Mouse (Mus musculus) cerebellum, adult 11 months (tissue): ENCODE results near the gene Slc4a3.

Experiments
- DNase-seq: peaks from one replicate; pipeline ENCODE4 v3.0.0; 2022

Gene Slc4a3

DNA sequence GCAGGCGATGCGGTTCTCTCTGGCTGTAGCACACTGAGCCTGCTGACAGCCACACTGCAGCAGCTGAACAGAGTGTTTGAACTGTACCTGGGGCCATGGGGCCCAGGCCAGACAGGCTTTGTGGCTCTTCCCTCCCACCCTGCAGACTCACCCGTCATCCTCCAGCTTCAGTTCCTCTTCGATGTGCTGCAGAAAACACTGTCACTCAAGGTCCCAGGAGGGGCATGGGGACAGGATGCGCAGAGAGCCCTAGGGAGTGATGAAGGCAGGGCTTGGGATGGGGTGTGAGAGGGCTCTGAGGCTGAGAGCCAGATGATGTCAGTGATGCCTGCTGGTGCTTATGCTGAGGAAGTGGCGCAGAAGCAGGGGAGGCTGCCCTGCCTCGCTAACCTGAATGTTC, 21.4 kb upstream of the Slc4a3 start:
- no peak for DNase-seq

DNA sequence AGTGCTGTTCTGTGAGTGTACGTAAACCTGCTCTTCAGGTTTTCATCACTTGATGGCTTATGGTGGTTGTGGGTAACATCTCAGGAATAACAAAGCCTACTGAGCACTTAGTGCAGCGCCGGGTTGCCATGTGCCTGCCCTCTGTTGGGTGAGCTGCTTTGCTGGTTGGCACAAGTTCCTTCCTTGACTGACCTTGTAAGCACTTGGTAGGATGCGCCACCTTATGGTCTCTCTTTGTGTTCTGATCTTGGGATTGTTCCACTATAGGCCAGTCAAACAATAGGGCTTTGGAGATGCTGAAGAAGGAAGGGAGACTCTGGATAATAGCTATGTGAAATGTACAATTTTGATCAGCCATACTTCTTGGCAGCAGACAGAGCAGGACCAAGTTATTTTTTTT, 15.5 kb upstream of the Slc4a3 start:
- DNase-seq = no peak

DNA sequence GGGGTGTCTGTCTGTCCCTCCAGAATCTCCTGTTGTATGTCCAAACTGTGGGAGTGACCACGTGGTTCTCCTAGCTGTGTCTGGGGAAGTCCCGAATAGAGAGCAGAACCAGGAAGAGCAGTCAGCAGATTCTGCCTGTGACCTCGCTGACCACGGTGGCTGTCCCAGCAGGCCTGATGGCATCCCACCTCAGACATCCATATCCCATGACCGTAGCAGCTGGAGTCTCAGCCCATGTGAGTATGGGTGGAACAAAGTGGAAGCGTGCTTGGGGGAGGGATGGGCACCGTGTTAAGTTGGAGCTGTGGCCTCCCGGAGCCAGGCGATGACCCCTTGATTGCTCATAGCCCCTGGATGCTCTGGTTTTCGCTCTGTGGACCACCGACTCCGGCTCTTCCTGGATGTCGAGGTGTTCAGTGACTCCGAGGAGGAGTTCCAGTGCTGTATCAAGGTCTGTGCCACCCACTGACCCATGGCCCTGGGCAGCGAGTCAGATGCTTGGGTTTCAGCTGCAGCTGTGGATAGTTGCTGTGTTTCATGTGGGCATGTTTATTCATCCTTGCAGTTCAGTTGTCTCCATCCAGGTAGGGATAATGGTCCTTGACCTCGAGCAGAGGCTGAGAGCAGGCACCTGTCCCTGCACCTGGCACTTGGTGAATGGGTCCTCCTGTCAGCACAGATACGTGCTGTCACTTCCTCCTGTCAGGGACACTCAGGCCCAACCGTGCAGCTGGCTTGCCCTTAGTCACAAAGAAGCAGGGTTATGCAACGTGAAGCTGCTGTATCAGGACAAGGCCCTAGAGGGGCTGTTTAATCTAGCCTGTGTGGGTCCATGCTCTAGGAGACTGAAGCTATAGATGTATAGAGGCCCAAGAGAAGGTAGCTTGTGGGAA, 13.5 kb upstream of the Slc4a3 start:
- no peak for DNase-seq

DNA sequence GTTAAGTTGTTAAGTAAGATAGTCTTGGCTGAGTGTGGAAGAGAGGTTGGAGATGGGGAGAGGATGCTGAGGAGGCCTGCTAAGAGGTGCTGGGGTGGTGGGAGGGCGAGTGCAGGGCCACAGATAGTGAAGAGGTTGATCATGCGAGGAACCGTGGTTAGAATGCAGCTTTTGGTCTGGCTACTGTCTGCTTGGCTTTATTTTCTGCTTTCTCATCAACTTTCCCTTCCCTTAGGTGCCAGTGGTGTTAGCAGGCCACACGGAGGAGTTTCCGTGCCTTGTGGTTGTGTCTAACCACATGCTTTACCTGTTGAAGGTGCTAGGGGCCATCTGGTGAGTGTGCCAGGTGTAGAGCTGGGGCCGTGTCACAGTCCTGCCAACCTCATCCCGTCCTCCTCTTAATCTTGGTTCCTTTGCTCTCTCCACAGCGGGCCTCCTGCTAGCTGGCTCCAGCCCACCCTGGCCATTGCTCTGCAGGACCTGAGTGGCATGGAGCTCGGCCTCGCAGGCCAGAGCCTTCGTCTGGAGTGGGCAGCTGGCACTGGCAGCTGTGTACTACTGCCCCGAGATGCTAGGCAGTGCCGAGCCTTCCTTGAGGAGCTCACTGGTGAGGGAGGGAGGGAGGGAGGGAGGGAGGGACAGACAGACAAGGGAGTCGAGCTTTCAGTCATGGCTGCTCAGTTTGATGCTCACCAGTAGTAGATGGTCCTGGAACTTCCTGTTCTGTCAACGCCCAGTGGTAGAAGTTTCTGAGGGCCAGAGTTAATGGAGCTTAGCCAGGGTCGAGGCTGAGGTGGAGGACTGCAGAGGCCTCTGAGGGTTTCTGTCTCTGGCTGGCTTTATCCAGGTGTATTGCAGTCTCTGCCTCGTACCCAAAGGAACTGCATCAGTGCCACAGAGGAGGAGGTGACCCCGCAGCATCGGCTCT, 12.5 kb upstream of the Slc4a3 start:
- DNase-seq = no peak

DNA sequence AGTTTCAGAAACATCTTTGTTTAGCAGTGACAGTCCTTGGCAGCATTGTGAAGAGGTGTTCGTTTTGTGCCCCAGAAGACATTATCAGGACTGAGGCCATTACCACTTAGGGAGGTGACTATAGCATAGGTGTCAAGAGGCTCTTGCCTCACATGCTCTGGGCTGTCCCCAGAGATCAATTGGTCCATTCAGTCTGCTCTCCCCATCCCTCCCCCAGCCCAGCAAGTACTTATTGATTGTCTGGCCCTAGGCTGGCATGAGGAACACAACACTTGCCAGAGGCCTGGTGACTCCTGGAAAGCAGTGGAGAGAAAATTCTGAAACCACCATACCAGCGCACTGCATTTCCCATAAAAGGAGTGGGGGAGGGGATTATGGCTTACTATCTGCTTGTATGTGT, 8.5 kb upstream of the Slc4a3 start:
- no peak for DNase-seq

DNA sequence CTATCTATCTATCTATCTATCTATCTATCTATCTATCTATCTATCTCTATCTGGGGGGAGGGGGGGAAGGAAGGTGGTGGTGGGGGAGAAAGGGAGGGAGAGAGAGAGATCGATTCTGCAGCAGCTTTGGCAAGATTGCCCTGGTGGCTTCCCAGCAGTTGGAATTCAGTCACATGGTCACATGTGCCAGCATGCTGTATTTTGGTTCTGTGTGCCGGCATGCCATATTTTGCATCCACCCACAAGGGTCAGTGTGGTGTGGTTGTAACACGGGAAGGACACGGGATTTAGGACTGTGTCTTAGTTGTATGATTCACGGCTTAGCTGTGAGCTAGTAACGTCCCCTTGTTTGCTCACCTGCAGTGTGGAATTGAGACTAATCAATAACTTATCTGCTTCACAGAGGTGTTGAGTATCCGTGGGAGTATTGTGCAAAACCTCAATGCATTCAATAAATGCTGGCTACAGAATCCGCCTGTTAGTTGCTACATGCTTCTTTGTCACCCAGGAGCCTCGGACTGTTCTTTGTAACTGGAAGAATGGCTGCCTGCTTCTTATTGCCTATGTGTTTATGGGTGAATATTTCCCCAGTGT, 7.4 kb upstream of the Slc4a3 start:
- DNase-seq = no peak

DNA sequence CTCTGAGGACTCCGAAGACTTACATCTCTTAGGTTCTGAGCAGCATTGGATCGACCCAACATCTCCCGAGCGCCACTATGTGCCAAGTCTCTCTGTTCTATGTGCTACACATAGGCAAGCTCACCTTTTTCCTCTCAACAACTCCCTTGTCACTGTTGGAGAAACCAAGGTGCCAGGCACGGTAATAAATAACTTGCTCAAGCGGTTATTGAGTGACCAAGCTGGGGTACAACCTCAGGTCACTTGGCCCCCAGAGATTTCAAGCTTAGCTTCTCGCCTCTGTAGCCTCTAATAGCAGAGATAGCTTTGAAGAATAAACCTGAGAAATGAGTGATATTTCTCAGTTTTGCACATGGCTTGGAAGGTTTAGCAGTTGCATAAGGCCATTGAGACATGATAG, 4.6 kb upstream of the Slc4a3 start:
- DNase-seq = no peak

DNA sequence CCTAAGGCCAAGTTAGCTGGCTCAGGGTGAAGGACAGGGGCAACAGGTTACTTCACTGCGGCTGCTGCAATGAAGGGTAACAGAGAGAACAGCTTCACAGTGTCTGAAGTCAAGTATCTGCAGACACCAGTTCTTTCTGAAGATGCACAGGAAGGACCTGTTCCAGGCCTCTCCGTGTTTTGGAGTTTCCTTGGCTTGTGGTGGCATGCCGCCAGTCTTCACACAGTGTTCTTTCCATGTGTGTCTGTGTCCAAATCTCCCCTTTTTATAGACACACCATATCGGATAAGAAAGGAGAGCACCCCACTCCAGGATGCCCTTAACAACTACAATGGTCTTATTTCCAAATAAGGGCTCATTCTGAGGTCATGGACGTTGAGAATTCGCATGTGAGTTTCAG, 1.7 kb upstream of the Slc4a3 start:
- DNase-seq = no peak

DNA sequence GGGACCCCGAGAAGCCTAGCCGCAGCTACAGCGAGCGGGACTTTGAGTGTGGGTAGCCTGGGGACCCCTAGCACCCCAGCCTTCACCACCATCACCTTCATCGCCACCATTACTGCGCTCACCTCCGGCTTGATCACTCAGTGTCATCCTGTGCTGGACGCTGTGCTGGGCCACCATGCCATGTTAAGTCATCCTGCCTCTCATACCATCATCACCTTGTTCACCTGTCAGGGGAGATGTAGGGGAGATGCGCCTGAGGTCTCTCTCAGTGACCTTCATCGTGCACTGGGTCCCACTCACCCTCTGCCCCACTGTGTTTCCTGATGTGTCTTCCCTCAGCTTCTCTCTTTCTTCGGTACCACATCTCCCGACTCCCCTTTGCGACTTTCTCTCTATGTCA, 1.3 kb downstream of the Slc4a3 start:
- DNase-seq = no peak

DNA sequence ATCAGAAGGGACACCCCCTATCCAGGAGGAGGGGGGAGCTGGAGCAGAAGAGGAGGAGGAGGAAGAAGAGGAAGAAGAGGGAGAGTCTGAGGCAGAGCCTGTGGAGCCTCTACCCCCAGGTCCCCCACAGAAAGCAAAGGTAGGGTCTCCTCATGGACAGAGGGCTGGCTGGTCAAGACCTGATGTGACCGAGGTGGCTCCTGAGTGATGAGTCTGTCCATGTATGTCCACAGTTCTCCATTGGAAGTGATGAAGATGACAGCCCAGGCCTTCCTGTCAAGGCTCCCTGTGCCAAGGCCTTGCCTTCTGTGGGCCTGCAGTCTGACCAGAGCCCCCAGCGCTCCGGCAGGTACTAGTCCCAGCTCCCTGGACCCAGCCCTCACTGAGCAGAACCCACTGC, 2.0 kb downstream of the Slc4a3 start:
- no peak for DNase-seq

DNA sequence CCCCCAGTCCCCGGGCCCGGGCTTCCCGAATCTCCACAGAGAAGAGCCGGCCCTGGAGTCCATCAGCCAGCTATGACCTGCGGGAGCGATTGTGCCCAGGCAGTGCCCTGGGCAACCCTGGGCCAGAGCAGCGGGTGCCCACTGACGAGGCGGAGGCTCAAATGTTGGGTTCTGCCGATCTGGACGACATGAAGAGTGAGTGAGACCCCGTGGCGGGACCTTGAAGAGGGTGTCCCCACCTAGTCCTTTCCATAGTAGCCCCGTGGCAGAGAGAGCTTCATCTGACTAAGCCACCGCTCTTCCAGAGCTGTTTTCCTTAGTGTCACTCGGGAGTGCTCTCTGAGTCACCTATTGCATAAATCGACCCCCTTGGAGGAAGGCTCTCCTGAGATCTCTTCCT, 2.8 kb downstream of the Slc4a3 start:
- no peak for DNase-seq

DNA sequence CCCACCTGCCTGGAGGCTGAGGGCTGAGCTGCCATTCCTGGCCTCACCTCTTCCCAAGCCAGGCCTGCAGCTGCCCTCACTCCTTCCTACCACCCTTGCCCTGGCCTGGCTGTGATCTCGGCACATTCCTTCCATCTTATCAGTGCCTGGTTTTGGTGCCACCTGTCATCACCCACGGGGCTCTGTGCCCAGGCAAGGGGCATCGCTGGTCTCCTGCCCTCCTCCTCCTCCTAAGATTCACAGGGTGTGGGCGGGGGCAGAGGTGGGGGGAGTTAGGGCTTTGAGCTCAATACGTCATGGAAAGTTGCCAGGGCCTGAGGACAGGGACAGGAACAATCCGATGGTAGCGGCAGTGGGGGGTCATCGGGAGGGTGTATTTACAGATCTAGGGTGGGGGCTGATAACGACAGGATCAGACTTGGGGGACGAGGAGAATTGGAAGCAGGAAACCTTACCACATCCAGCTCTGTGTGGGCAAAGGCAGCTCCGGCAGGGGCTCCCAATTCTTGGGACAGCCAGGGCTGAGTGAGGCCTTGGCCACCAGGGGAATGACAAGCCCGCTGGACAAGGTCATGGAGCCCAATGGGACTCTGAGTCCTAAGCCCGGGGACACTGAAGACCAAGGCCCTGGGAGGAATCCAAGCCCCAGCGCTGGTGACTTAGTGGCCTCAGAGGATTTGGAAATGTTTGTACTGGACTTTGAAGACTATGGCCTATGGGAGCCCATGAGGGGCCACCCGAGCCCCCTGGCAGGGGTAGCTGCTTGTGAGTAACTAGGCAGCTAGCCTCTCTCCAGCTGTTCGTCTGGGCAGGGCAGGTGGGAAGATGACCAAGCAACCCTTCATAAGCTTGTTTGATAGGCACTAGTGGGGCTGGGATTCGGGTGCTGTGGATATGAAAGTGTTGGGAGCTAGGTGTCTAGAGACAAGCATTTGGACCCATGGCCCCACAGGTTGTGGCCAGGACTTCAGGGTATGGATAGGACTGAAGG, 3.5 kb downstream of the Slc4a3 start:
- DNase-seq = no peak

DNA sequence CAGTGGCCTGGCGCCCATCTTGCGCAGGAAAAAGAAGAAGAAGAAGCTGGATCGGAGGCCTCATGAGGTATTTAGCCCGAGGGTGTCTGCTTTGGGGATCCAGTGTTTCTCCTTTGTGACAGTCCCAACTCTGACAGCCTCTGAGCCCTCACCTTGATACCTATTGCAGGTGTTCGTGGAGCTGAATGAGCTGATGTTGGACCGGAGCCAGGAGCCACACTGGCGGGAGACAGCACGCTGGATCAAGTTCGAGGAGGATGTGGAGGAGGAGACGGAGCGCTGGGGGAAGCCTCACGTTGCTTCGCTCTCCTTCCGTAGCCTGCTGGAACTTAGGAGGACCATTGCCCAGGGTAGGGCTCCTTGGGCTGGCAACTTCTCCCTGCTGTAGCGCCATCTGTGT, 4.5 kb downstream of the Slc4a3 start:
- no peak for DNase-seq

DNA sequence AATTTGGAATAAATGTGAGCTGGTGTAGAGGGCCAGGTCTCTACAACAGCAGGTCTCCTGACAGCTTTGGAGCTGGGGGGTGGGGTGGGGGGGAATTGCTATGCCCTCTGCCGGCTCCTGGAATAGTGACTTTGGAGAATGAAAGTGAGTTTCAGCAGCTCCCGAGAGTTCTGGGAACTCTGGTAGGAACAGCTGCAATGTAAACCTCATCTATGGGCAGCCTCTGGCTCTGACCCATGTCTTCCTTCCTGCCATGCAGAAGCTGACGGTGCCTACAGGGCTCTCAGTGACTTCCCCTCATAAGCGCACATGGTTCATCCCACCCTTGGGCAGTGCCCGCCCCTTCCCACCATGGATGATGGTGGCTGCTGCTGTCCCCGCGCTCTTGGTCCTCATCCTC, 9.6 kb downstream of the Slc4a3 start:
- no peak for DNase-seq

DNA sequence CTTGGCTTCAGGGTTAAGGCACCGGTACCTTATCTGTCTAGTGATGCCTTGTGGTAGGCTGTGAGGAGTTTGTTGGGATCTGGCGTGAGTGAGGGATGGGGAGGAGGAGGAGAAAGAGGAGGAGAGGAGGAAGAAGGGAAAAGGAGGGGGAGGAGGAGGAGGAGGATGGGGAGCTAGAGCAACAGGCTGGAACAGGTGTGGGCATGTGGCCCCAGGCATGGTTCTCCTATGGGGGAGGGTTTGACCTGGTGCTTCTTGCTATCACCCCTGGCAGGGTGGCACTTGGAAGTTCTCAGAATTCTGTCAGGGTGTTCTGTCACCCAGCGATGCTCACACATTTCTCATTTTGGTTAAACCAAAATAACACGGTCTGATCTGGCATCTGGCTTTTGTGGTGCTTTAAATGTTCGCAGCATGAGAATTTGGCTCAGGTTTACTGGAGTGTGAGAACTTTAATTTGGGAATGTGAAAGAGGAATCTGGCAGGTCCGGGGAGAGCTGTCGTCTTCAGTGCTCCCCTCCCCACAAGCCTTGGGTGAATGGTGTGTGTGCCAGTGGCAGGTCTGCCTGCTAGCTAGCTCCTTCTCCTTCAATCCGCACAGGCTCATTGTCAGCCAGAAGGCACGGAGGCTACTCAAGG, 10.2 kb downstream of the Slc4a3 start:
- no peak for DNase-seq

DNA sequence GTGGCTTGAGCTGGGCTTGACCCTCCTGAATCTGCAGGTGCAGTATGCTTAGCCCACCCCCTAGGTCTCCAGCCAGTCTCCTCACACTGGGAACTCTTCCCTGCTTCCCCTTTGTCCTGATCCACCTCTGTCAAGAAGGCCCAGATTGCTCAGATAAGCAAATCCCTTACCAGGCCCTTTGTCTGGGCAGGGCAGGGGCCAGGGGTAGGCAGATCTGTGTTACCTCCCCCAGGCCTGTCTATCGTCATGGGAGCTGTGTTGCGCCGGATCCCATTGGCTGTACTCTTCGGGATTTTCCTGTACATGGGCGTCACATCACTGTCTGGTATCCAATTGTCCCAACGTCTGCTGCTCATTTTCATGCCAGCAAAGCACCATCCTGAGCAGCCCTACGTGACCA, 11.0 kb downstream of the Slc4a3 start:
- DNase-seq = no peak

DNA sequence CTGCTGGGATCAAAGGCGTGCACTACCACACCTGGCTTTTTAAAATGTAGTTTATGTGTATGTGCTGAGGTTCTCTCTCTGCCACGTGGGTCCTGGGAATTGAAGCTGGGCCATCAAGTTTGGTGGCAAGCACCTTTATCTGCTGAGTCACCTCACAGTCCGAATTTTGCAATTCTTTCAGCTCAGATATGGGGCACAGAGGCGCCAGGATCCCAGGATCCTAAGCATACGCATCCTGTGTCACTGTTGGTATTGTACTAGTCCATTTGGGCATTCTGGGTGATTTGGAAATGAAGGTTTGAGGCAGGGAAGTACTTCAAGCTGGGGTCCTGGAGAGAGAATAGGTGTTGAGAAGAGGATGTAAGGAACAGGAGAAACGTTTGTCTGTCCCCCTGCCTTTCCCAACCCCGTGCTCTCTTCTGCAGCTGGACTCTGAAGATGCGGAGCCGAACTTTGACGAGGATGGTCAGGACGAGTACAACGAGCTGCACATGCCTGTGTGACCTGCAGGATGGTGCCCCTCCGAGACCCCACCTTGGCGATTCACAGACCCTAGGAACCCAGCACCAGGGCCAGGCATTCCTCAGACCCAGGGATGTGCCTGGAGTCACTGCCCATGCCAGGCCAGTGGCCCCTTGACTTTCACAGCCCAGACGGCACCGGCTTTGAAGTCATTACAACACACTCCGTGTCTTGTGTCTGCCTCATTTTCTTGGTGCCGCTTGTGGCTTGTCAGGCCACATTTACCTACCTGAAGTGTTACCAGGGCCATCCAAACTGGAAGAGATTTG, 12.5 kb downstream of the Slc4a3 start:
- DNase-seq = no peak

DNA sequence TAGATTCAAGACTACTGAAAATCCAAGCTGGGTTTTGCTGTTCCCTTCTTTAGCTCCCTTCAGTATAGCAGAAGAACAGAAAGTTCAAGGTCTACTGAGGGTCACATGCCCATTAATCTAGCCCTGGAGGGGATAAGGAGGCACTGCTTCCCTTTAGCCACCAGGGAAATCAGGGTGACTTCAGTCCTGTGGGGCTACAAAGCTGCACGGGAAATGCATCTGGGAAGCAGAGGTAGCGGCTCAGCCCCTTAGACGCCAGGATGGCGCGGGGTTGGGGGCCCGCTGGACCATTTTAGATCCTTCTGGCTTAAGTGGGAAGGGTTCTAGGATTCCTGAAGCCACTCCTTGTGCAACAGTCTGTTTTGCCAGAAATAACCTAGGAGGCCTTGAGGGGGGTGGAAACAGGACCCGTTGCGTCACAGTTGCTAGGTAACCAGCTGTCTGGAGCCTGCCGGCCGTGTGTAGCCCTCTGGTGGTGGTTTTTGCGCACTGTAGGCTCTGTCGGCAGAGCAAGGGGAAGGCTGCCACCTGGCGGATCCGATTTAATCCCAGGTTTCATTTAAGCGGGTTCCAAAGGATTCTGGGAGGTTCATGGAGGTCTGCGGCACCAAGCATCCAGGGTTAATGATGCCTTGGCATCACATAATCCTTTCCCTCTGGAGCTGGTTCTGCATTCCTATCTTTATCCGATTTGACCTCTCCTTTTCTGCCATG, 13.3 kb downstream of the Slc4a3 start:
- DNase-seq = peak; percentile 96

DNA sequence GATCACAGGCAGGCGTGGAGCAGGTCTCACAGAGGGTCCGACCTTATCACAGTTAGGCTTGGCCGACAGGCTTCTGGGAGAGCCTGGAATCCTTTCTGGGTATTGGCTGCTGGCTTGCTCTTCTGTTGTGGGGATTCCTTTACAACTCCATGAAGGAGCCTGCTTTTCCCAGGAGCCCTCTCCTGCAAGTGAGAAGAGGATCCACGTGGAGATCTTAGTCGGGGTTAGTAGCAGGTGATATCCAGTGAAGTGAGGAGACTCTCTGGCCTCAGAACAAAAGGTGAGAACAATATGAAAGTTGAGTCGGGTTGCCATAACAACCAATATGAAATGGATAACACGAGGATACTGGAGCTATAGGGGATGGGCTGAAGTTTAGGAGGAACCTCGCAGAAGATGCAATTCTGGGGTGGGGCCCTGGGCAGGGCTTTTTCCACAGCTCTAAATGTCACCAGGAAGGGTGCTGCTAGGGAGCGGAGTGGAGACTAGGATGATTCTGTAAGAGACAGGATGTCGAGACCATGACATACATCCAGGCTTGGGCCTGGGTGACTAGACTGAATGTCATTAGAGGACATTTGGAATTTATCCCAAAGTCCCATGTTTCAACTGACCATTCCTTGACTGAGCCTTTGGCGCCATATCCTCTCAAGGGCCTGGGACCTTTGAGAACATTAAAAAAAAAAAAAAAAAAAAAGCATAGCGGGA, 14.3 kb downstream of the Slc4a3 start:
- no peak for DNase-seq
